Mouse (Mus musculus): ENCODE measurements at regions not wholly inside any gene's neighbourhood (a gene's known extent, or its start where the extent isn't known, plus 50 kb on each side); places are given as distances from the start of the nearest gene placed in this dataset.

- DNase-seq, result no peak
These were observed 68.6 kb upstream of the Spaca7 start for GRCm38 (mm10) chr8:12504240-12504639.

GRCm38 (mm10) chr8:12504777-12505176, 68.1 kb upstream of the Spaca7 start:
- DNase-seq, result no peak

- DNase-seq, result no peak
These were observed 62.6 kb upstream of the Spaca7 start for GRCm38 (mm10) chr8:12510233-12510632.

- DNase-seq, result no peak
These were observed 59.8 kb upstream of the Spaca7 start for GRCm38 (mm10) chr8:12513042-12513441.

- no peak for DNase-seq
These were observed 58.7 kb upstream of the Spaca7 start for GRCm38 (mm10) chr8:12514138-12514537.

GRCm38 (mm10) chr8:12521636-12522035, 51.2 kb upstream of the Spaca7 start:
- no peak for DNase-seq
